Mouse (Mus musculus): ENCODE data around the gene Apon. TPM values are rescaled to one million over a fixed set of nuclear protein-coding genes. Genes with fewer than 3 reads are reported as not detected.
"Not testable (repeated sequence)": the region's sequence is repeated elsewhere in the genome, so short reads cannot be mapped to it uniquely, and the experiment has no call there.

Gene Apon
- polyA plus RNA-seq, 2 experiments = 0.30 to 0.72 TPM

DNA sequence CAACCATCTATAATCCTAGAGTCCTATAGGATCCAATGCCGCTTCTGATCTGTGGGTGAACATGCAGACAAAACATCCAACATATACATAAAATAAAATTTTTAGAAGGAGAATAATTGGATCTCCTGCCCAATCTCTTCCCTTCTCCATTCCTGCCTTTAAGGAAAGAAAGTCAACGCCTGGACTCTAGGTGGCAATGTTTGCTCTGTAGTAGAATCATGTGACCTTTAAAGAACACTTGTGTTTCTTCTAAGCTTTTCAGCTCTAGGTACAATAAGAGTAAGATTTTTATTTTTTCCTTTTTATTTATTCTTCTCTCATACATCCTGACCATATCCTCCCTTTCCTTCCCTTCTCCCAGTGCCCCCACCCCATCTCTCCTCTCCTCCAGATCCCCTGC is 18.0 kb downstream of the Apon start:
- Histone ChIP-seq H3K36me3 (ENCODE audit: control insufficient read depth, insufficient read depth, low read length) (peaks cover 5% of the 10 kb centered on the region; the same call in 1 of the 2 replicates), H3K4me3 (replicated peaks; ENCODE audit: low read length) (no peak overlapping the region), H3K9me3 (ENCODE audit: control insufficient read depth, low read length) (no peaks in the 10 kb centered on the region), H3K4me2 (replicated peaks; ENCODE audit: low read depth, low read length, severe bottlenecking) (no peak overlapping the region), H3K9ac (ENCODE audit: low read depth, low read length, severe bottlenecking) (no peak overlapping the region), H3K27me3 (ENCODE audit: control insufficient read depth, insufficient read depth, low read length) (no peaks in the 10 kb centered on the region), H3K4me1 (ENCODE audit: control insufficient read depth, insufficient read depth, low read length) (peaks cover 2% of the 10 kb centered on the region; the same call in 1 of the 2 replicates), H3K27ac (replicated peaks; ENCODE audit: low read depth, low read length) (no peak overlapping the region)
- no peak for DNase-seq (ENCODE audit: low spot score)
- WGBS = 79% methylated on average over 2 of the region's 2 CpGs
- no peak for ATAC-seq (ENCODE audit: low FRiP score, low read depth)
- TF ChIP-seq POLR2A (IDR thresholded peaks at IDR 0.05; ENCODE audit: borderline replicate concordance, extremely low read depth, insufficient read depth, insufficient read length) = no peak

DNA sequence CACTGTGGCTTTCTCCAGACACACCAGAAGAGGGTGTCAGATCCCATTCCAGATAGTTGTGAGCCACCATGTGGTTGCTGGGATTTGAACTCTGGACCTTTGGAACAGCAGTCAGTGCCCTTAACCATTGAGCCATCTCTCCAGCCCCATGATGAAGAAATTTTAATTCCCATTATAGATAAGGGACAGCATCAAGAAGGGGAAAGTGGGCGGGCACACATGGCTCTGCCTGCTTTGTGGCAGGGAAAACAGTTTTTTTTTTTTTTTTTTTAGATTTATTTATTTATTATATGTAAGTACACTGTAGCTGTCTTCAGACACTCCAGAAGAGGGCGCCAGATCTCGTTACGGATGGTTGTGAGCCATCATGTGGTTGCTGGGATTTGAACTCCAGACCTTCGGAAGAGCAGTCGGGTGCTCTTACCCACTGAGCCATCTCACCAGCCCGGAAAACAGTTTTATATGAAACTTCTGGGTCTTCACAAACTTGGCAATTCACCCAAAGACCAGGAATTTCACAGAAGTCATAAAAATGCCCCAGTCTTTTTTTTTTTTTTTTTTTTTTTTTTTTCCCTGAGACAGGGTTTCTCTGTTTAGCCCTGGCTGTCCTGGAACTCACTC is 19.0 kb downstream of the Apon start:
- not testable (repeated sequence) for H3K9me3 ChIP-seq (ENCODE audit: control insufficient read depth, low read length); H3K27me3 ChIP-seq (ENCODE audit: control insufficient read depth, insufficient read depth, low read length); H3K27ac ChIP-seq (replicated peaks; ENCODE audit: low read depth, low read length); H3K4me2 ChIP-seq (replicated peaks; ENCODE audit: low read depth, low read length, severe bottlenecking); H3K4me3 ChIP-seq (replicated peaks; ENCODE audit: low read length); H3K4me1 ChIP-seq (ENCODE audit: control insufficient read depth, insufficient read depth, low read length); H3K9ac ChIP-seq (ENCODE audit: low read depth, low read length, severe bottlenecking); DNase-seq (ENCODE audit: low spot score); ATAC-seq (ENCODE audit: low FRiP score, low read depth)
- 98% methylated on average over 4 of the region's 7 CpGs for WGBS
- peaks cover 15% of the 10 kb centered on the region; the same call in 1 of the 2 replicates for H3K36me3 ChIP-seq (ENCODE audit: control insufficient read depth, insufficient read depth, low read length)

DNA sequence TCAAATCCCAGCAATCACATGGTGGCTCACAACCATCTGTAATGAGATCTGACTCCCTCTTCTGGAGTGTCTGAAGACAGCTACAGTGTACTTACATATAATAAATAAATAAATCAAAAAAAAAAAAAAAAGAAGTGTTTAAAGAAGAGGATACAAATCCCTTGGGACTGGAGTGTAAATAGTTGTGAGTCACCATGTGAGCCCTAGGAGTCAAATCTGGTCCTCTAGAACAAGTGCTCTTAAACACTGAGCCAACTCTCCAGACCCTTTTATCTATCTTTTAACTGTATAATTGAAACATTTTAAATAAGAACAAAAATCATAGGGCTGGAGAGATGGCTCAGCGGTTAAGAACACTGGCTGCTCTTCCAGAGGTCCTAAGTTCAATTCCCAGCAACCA is 21.5 kb downstream of the Apon start:
- WGBS = 100% methylated on average over 1 of the region's 1 CpGs
- H3K4me3 ChIP-seq (replicated peaks; ENCODE audit: low read length) = not testable (repeated sequence)

DNA sequence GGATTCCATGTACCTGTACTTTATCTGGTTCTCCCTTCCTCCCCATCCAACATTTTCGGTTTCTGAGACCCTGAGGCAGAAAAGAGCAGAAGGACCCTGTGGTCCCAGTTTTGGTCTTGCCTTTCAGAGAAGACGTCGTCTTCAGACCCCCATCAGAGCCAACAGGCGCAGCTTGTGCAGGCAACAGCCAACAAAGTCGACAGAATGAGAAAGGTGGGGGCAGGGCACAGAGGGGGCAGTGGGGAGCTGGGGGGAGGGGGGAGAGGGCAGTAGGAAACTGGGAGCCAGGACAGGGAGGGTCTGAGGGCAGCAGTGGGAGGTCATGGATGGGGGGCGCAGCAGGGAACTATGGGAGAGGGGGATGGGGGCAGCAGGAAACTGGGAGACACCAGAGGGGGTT is 24.3 kb downstream of the Apon start:
- Histone ChIP-seq H3K9ac (ENCODE audit: low read depth, low read length, severe bottlenecking) (no peak overlapping the region), H3K4me1 (ENCODE audit: control insufficient read depth, insufficient read depth, low read length) (no peaks in the 10 kb centered on the region), H3K36me3 (ENCODE audit: control insufficient read depth, insufficient read depth, low read length) (peaks cover 51% of the 10 kb centered on the region), H3K9me3 (ENCODE audit: control insufficient read depth, low read length) (no peaks in the 10 kb centered on the region), H3K4me2 (replicated peaks; ENCODE audit: low read depth, low read length, severe bottlenecking) (no peak overlapping the region), H3K27me3 (ENCODE audit: control insufficient read depth, insufficient read depth, low read length) (no peaks in the 10 kb centered on the region), H3K4me3 (replicated peaks; ENCODE audit: low read length) (no peak overlapping the region), H3K27ac (replicated peaks; ENCODE audit: low read depth, low read length) (no peak overlapping the region)
- WGBS = 68% methylated on average over 6 of the region's 6 CpGs
- ATAC-seq (ENCODE audit: low FRiP score, low read depth) = no peak
- no peak for DNase-seq (ENCODE audit: low spot score)
- no peak for TF ChIP-seq POLR2A (IDR thresholded peaks at IDR 0.05; ENCODE audit: borderline replicate concordance, extremely low read depth, insufficient read depth, insufficient read length)

More for the DNA sequence above, 21.5 kb downstream of the Apon start:
- H3K4me2 ChIP-seq (replicated peaks; ENCODE audit: low read depth, low read length, severe bottlenecking); H3K9me3 ChIP-seq (ENCODE audit: control insufficient read depth, low read length); ATAC-seq (ENCODE audit: low FRiP score, low read depth); H3K9ac ChIP-seq (ENCODE audit: low read depth, low read length, severe bottlenecking); H3K27me3 ChIP-seq (ENCODE audit: control insufficient read depth, insufficient read depth, low read length); DNase-seq (ENCODE audit: low spot score); H3K27ac ChIP-seq (replicated peaks; ENCODE audit: low read depth, low read length); H3K4me1 ChIP-seq (ENCODE audit: control insufficient read depth, insufficient read depth, low read length): not testable (repeated sequence)
- H3K36me3 ChIP-seq (ENCODE audit: control insufficient read depth, insufficient read depth, low read length) = peaks cover 29% of the 10 kb centered on the region

DNA sequence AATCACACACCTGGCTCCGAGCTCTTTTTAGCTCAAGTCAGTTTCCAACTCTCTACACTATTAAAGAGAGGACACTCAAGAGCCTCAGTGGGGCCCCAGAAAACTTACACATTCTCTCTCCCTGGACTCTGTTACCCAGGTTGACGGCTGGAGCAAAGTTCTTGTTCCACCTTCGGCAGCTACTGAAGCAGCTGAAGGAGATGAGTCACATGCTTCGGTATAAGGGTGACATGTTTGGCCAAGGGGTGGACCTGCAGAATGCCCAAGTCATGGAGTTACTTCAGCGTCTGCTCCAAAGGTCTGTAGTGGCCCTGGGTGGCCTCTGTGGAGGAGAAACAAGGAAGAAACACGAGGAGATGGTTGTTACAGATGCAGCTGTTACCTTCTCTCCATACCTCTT is 27.0 kb downstream of the Apon start:
- H3K27ac ChIP-seq (replicated peaks; ENCODE audit: low read depth, low read length) = no peak overlapping the region
- TF ChIP-seq POLR2A (IDR thresholded peaks at IDR 0.05; ENCODE audit: borderline replicate concordance, extremely low read depth, insufficient read depth, insufficient read length) = no peak
- no peak overlapping the region for H3K9ac ChIP-seq (ENCODE audit: low read depth, low read length, severe bottlenecking)
- peaks cover 70% of the 10 kb centered on the region for H3K36me3 ChIP-seq (ENCODE audit: control insufficient read depth, insufficient read depth, low read length)
- H3K4me2 ChIP-seq (replicated peaks; ENCODE audit: low read depth, low read length, severe bottlenecking) = no peak overlapping the region
- no peak overlapping the region for H3K4me3 ChIP-seq (replicated peaks; ENCODE audit: low read length)
- ATAC-seq (ENCODE audit: low FRiP score, low read depth) (no peak), DNase-seq (ENCODE audit: low spot score) (no peak)
- no peaks in the 10 kb centered on the region for H3K27me3 ChIP-seq (ENCODE audit: control insufficient read depth, insufficient read depth, low read length)
- no peaks in the 10 kb centered on the region for H3K4me1 ChIP-seq (ENCODE audit: control insufficient read depth, insufficient read depth, low read length)
- WGBS = 79% methylated on average over 6 of the region's 6 CpGs
- no peaks in the 10 kb centered on the region for H3K9me3 ChIP-seq (ENCODE audit: control insufficient read depth, low read length)

DNA sequence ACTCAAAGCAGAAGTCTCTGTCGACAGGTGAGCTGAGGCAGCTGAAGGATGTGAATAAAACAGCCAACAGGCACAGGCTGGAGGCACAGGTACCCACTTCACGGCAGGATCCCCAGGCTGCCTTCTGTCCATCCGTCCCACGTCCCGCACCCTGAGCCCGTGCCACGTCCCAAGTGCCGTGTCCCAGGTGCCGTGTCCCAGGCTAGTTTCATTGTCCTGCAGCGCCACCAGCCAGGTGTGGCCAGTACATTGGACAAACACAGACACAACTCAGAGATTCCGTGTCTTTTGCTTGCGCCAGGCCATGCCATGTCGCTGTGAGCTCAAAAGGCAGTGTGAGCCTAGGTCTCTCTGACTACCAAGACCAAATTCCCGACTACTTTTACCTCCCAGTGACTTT is 27.8 kb downstream of the Apon start:
- no peak for TF ChIP-seq POLR2A (IDR thresholded peaks at IDR 0.05; ENCODE audit: borderline replicate concordance, extremely low read depth, insufficient read depth, insufficient read length)
- H3K27me3 ChIP-seq (ENCODE audit: control insufficient read depth, insufficient read depth, low read length) = no peaks in the 10 kb centered on the region
- peaks cover 73% of the 10 kb centered on the region for H3K36me3 ChIP-seq (ENCODE audit: control insufficient read depth, insufficient read depth, low read length)
- WGBS = 90% methylated on average over 14 of the region's 14 CpGs
- H3K4me1 ChIP-seq (ENCODE audit: control insufficient read depth, insufficient read depth, low read length) = no peaks in the 10 kb centered on the region
- no peak overlapping the region for H3K9ac ChIP-seq (ENCODE audit: low read depth, low read length, severe bottlenecking)
- no peaks in the 10 kb centered on the region for H3K9me3 ChIP-seq (ENCODE audit: control insufficient read depth, low read length)
- H3K4me2 ChIP-seq (replicated peaks; ENCODE audit: low read depth, low read length, severe bottlenecking) = no peak overlapping the region
- no peak overlapping the region for H3K27ac ChIP-seq (replicated peaks; ENCODE audit: low read depth, low read length)
- ATAC-seq (ENCODE audit: low FRiP score, low read depth) (no peak), DNase-seq (ENCODE audit: low spot score) (no peak)
- no peak overlapping the region for H3K4me3 ChIP-seq (replicated peaks; ENCODE audit: low read length)
